Mouse (Mus musculus) liver, postnatal 0 days (tissue): ENCODE measurements at regions not wholly inside any gene's neighbourhood (a gene's known extent, or its start where the extent isn't known, plus 50 kb on each side); places are given as distances from the start of the nearest gene placed in this dataset.

Experiments used
- CTCF ChIP-seq: sonication (generic); IDR thresholded peaks from 2 replicates; pipeline ENCODE4 v1.5.1; 2016; ENCODE audit warnings: antibody characterized with exemption, low read depth
- EP300 ChIP-seq: IDR thresholded peaks from 2 replicates; pipeline ENCODE4 v1.6.1; 2016; ENCODE audit warnings: antibody characterized with exemption, low read depth, mild to moderate bottlenecking

- TF ChIP-seq CTCF (no peak), EP300 (0 out of 2 replicates have a peak, but pooled peaks have one; percentile 44)
Observed at GRCm38 (mm10) chr8:34549786-34550185, 438.2 kb upstream of the Gm10131 start.
